Mouse (Mus musculus) spleen, postnatal 10 days (tissue): ENCODE results near the gene Dgcr2.

Source experiments
- DNase-seq, 2 experiments: peaks; one replicate each; pipeline ENCODE4 v3.0.0; 2021 to 2022; ENCODE audit warnings: low spot score in 2 of 2

The Dgcr2 gene

GRCm38 (mm10) chr16:17809125-17809524 is 89.2 kb downstream of the Dgcr2 start:
- DNase-seq = no peak

GRCm38 (mm10) chr16:17807192-17808009 is 91.0 kb downstream of the Dgcr2 start:
- peak; percentile 59 to 83 for DNase-seq

DNA sequence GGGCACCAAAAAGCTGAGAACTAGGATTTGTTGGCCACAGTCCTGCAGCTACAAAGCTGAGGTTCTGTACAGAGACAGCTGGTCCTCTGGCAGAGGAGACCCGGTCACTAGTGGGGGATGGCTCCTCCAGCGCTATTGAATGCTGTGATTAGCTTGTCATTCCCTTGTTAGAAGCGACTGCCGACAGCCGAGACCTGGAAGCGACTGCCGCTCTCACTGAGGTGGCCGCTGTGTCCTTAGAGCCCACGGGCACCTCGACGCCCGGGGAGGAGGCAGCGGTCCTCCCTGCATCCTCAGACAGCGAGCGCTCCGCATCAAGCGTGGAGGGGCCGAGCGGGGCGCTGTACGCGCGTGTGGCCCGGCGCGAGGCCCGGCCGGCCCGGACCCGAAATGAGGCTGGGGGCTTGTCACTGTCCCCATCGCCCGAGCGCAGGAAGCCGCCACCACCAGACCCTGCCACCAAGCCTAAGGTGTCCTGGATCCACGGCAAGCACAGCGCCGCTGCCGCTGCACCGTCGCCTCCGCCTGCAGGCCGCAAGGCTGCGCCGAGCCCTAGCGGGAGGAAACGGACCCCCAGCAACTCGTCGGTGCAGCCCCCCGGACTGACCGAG is 91.7 kb downstream of the Dgcr2 start:
- no peak for DNase-seq

DNA sequence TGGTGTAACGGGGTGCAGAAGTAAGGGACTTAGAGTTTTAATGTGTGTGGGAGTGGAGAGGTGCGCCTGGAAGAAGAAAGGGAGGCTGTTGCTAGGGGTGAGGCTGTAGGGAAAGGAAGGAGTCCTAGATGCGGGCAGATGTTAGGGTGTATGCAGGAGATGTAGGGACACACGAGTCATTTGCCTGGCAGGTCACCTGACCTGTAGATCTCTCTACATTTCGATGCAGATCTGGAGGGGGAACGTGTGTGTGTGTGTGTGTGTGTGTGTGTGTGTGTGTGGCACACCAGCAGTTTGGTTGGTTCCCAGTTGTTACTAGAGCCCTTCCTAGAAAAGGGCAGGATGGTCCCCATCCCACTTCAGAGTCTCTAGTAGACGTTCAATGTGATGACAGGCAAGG is 93.4 kb downstream of the Dgcr2 start:
- DNase-seq = no peak

GRCm38 (mm10) chr16:17804449-17804912 is 93.9 kb downstream of the Dgcr2 start:
- DNase-seq = peak in 1 of 2 experiments; percentile 31

DNA sequence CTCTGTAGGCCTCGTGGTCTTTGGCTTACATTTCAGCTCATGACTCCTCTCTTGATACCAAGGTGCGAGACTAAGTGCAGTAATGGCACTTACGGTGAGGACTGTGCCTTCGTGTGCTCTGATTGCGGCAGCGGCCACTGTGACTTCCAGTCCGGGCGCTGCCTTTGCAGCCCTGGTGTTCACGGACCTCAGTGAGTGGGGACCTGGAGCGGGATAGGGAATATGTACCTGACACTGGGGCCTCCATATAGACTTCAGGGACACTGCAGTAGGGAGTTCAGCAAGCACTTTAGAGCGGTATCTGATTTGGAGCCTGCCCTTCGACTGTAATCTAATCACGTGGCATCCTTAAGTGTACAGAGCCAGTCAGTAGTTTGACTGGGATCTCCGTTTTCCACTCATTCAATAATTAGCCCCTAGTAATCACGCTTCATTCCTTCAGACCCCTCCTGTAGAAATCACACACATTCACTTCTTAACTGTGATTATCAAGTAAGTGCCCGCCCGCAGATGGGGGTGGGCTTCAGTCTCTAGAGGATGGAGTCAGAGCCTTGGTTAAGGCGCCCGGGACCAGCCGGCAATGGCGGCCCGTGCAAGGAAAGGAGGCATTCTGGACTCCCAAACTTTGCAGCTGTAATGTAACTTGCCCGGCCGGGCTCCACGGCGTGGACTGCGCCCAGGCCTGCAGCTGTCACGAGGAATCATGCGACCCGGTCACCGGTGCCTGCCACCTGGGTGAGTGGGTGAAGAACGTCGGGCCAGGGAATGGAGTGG is 94.5 kb downstream of the Dgcr2 start:
- no peak for DNase-seq

DNA sequence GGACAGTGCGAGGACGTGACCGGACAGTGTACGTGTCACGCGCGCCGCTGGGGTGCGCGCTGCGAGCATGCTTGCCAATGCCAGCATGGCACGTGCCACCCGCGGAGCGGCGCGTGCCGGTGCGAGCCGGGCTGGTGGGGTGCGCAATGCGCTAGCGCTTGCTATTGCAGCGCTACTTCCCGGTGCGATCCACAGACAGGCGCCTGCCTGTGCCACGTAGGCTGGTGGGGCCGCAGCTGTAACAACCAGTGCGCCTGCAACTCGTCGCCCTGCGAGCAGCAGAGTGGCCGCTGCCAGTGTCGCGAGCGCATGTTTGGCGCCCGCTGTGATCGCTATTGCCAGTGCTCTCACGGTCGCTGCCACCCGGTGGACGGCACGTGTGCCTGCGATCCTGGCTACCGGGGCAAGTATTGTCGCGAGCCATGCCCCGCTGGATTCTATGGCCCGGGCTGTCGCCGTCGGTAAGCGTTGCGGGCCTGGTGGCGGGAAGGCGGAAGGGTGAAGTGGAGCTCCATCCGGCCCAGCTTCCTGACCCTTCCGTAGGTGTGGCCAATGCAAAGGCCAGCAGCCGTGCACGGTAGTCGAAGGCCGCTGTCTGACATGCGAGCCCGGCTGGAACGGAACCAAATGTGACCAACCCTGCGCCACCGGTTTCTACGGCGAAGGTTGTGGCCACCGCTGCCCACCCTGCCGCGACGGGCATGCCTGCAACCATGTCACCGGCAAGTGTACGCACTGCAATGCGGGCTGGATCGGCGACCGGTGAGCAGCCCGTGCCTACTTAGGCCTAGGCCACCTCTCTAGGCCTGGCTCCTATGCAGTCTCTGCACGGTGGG is 95.3 kb downstream of the Dgcr2 start:
- DNase-seq = peak in 1 of 2 experiments; percentile 30

GRCm38 (mm10) chr16:17802456-17802838 is 95.9 kb downstream of the Dgcr2 start:
- DNase-seq = no peak

GRCm38 (mm10) chr16:17801777-17802455 is 96.4 kb downstream of the Dgcr2 start:
- DNase-seq = no peak

- DNase-seq = no peak
Observed at GRCm38 (mm10) chr16:17799584-17799983, 98.8 kb downstream of the Dgcr2 start.

GRCm38 (mm10) chr16:17798321-17799180 is 99.8 kb downstream of the Dgcr2 start:
- DNase-seq = peak in 1 of 2 experiments; percentile 21

GRCm38 (mm10) chr16:17797812-17798311 is 100.5 kb downstream of the Dgcr2 start:
- peak in 1 of 2 experiments; percentile 19 for DNase-seq

DNA sequence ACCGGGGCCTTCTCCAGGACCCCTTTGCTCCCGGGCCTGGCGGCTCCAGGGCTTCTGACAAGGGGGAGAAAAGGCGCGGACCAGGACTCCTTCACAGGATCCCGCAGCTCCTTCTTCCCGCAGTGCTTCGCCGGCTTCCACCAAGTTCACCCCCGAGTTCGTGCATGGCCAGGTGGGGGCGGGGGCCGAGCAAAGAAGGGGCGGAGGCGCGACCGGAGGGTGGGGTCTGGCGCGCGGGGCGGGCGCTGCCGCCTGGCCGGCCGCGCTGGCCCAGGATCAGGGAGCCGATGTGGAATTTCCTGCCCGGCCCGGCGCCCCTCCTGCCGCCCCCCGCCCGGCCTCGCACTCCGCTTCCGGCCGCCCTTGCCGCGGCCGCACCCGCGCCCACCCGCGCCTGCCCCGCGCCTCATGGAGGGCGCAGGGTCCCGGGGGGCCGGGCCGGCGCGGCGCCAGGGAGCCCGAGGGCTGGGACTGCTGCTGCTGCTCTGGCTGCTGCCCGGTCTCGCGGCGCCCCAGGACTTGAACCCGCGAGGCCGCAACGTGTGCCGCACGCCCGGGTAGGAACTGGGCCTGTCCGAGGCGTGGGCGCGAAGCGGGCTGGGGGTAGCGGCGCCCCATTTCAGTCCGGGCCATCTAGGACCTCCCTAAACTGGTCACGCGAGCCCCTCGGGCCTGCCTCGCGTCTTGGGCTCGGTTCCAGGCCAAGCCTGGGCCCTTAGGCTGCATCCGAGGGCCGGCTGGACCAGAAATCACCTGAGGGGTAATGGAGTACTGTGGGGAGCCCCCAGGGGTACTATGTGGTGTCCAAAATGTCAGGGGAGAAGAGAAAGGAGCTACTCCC is 101.2 kb downstream of the Dgcr2 start, which contains the start of gene Scarf2:
Gene Scarf2, plus strand, starts transcription at position 312 of the 841 bp plus-strand sequence.
- DNase-seq = peak in 1 of 2 experiments; percentile 24

DNA sequence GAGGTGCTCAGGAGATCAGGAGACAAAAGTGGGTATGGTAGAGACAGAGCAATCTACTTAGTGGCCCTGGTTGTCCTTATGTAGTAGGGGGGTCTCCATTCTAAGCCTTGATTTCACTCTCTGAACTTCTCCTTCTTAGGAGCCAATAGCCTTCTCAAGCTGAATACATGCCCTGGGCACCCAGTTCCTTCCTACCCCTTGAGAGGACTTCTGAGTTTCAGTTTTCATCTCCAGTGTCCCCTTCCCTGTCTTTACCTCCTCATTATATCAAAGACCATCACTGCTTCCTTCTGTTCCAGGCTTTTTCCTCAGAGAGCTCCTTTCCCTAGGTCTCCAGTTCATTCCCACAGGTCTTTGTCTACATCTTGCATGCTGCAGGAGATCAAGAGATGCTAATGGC is 101.8 kb downstream of the Dgcr2 start:
- DNase-seq = no peak

DNA sequence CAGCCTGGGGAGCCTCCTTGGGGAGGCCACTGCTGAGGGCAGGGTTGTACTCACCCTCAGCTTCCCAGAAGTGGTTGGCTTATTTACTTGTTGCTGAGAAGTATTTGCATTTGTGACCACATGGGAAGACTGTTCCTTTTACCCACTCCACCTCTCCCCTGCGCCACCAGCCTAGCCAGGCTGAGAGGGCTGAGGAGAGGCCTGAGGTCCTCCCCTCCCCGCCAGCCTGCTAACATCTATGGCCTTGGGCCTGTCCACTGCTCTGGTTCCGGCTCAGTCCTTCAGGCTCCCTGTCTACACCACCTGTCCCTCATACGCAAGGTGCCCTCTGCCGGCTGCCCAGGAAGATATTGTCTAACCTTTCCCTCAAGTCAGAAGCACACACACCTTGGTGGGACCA is 102.7 kb downstream of the Dgcr2 start:
- no peak for DNase-seq

DNA sequence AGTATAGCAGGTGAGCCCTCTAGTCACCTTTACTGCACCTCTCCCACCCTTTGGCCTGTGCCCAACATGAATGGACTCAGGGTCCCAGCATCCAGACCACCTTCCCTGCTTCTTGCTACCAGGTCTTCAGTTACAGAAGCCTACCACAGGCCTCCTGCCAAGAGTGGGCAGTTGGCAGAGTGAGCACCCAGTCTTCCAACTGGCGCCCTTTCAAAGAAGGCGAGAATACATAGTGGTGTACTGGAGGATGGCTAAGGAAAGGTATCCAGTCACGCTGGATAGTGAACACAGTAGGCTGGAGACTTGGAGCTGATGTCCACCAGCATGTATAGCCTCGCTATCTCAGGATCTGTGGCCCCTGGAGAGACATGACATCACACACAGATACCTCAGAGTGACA is 104.3 kb downstream of the Dgcr2 start:
- DNase-seq = no peak

GRCm38 (mm10) chr16:17792728-17793127 is 105.6 kb downstream of the Dgcr2 start:
- DNase-seq = no peak
